Mouse (Mus musculus) midbrain, embryonic 10.5 days (tissue): ENCODE data around the gene Vmn1r39. TPM values are rescaled to one million over a fixed set of nuclear protein-coding genes. Genes with fewer than 3 reads are reported as not detected.
"Not testable (repeated sequence)": the region's sequence is repeated elsewhere in the genome, so short reads cannot be mapped to it uniquely, and the experiment has no call there.

ENCODE experiments used
- DNase-seq: peaks from one replicate; pipeline ENCODE4 v3.0.0-alpha.2; 2017; ENCODE audit warnings: low spot score
- H3K27ac ChIP-seq: fragments of 300-500 bp; sonication (generic); replicated peaks from 2 replicates; pipeline ENCODE4 v1.5.1; 2016; ENCODE audit warnings: mild to moderate bottlenecking
- H3K27me3 ChIP-seq: fragments of 300-500 bp; sonication (generic); 2 replicates; pipeline ENCODE4 v1.6.1; 2016; ENCODE audit warnings: low read depth, mild to moderate bottlenecking; ENCODE audit not compliant: poor library complexity, severe bottlenecking
- H3K36me3 ChIP-seq: fragments of 300-500 bp; sonication (generic); 2 replicates; pipeline ENCODE4 v1.6.1; 2016; ENCODE audit warnings: mild to moderate bottlenecking, moderate library complexity
- H3K4me1 ChIP-seq: fragments of 300-500 bp; sonication (generic); 2 replicates; pipeline ENCODE4 v1.6.1; 2016
- H3K4me3 ChIP-seq: fragments of 300-500 bp; sonication (generic); 2 replicates; pipeline ENCODE4 v1.5.1; 2016; ENCODE audit warnings: mild to moderate bottlenecking, moderate library complexity
- H3K9me3 ChIP-seq: fragments of 300-500 bp; sonication (generic); replicated peaks from 2 replicates; pipeline ENCODE4 v1.6.1; 2016; ENCODE audit warnings: mild to moderate bottlenecking
- whole genome bisulfite sequencing: fragments of 180-500 bp; shearing (Covaris S2); methylation state at CpG from one replicate; pipeline ENCODE4 v1.1.7; 2016; 5-methylcytosine and 5-hydroxymethylcytosine counted together
- polyA plus RNA-seq: library from polyadenylated mRNA; unstranded; fragments of >200 nt; fragmentation: Nextera tagmentation; extraction: Ambion mirVana; gene quantifications from 2 replicates; pipeline ENCODE4 v1.2.1, GENCODE M21; 2016

Gene Vmn1r39
- not detected in 2 replicates for polyA plus RNA-seq

GRCm38 (mm10) chr6:66810509-66810908 is at the start of gene Vmn1r39:
Gene Vmn1r39, minus strand, starts transcription at chr6:66810609.
- H3K4me3 ChIP-seq = no peak within 1 kb of the TSS
- WGBS = 84% methylated on average over 2 of the region's 2 CpGs
- no peaks in the 10 kb centered on the region for H3K36me3 ChIP-seq

GRCm38 (mm10) chr6:66859391-66859790 is 49.0 kb upstream of the Vmn1r39 start:
- Histone ChIP-seq H3K4me3 (no peak overlapping the region), H3K27me3 (no peaks in the 10 kb centered on the region), H3K9me3 (no peaks in the 10 kb centered on the region), H3K36me3 (no peaks in the 10 kb centered on the region), H3K27ac (no peak overlapping the region), H3K4me1 (no peaks in the 10 kb centered on the region)
- no peak for DNase-seq

More at GRCm38 (mm10) chr6:66810509-66810908, at the start of gene Vmn1r39:
- no peak for DNase-seq
- H3K27ac ChIP-seq = no peak within 1 kb of the TSS
- no peaks in the 10 kb centered on the region for H3K27me3 ChIP-seq
- H3K4me1 ChIP-seq = no peaks in the 10 kb centered on the region
- H3K9me3 ChIP-seq = no peaks in the 10 kb centered on the region

- WGBS = 78% methylated on average over 1 of the region's 1 CpGs
- no peaks in the 10 kb centered on the region for H3K36me3 ChIP-seq
Measured at GRCm38 (mm10) chr6:66858356-66858755, 47.9 kb upstream of the Vmn1r39 start.

DNA sequence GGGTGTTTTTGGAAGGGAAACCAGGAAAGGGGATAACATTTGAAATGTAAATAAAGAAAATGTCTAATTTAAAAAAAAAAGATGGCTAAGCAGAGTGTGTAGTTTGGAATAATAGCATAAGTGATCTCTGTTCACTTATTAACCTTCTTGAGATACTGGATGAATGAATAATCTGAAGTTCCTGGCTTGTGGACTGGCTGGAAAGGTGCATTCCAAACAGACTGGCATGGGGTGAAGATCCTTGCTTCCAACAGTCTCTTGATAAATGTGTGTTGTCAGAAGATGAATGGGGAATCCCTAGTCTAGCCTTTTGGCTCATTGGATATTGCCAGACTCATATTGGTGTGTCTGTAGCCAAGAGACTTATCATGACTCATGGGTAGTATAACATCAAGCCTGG is 45.8 kb upstream of the Vmn1r39 start:
- no peaks in the 10 kb centered on the region for H3K4me1 ChIP-seq
- H3K36me3 ChIP-seq = no peaks in the 10 kb centered on the region
- H3K9me3 ChIP-seq = no peaks in the 10 kb centered on the region
- no peak overlapping the region for H3K27ac ChIP-seq
- H3K27me3 ChIP-seq = no peaks in the 10 kb centered on the region
- no peak overlapping the region for H3K4me3 ChIP-seq
- DNase-seq = no peak

More at GRCm38 (mm10) chr6:66858356-66858755, 47.9 kb upstream of the Vmn1r39 start:
- no peaks in the 10 kb centered on the region for H3K9me3 ChIP-seq
- H3K4me3 ChIP-seq = no peak overlapping the region
- no peak for DNase-seq
- no peaks in the 10 kb centered on the region for H3K27me3 ChIP-seq
- no peaks in the 10 kb centered on the region for H3K4me1 ChIP-seq
- no peak overlapping the region for H3K27ac ChIP-seq

GRCm38 (mm10) chr6:66848936-66849335 is 38.5 kb upstream of the Vmn1r39 start:
- 58% methylated on average over 4 of the region's 4 CpGs for WGBS
- Histone ChIP-seq H3K9me3 (no peaks in the 10 kb centered on the region), H3K27me3 (no peaks in the 10 kb centered on the region), H3K36me3 (no peaks in the 10 kb centered on the region), H3K4me3 (no peak overlapping the region), H3K4me1 (no peaks in the 10 kb centered on the region), H3K27ac (no peak overlapping the region)
- no peak for DNase-seq

- WGBS = 6% methylated on average over 1 of the region's 1 CpGs
- not testable (repeated sequence) for H3K27me3 ChIP-seq, DNase-seq, H3K36me3 ChIP-seq, H3K9me3 ChIP-seq, H3K4me1 ChIP-seq, H3K27ac ChIP-seq, H3K4me3 ChIP-seq
Measured at GRCm38 (mm10) chr6:66840631-66841030, 30.2 kb upstream of the Vmn1r39 start.

DNA sequence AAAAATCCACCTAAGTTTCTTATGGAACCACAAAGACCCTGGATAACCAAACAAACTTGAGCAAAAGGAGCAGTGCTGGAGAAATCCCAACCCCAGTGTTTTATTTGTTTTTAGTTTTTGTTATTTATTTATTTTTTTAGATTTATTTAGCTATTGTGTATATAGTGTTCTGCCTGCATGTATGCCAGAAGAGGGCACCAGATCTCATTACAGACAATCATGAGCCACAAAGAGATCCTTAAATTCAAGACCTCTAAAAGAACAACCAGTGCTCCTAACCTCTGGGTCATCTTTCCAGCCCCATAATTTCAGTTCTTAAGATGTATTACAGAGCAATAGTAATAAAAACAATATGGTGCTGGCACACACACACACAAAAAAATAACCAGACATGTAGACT is 26.5 kb upstream of the Vmn1r39 start:
- H3K27me3 ChIP-seq = no peaks in the 10 kb centered on the region

GRCm38 (mm10) chr6:66806311-66806710 is 4.1 kb downstream of the Vmn1r39 start:
- DNase-seq = no peak
- no peak overlapping the region for H3K4me3 ChIP-seq
- H3K36me3 ChIP-seq = no peaks in the 10 kb centered on the region
- H3K27me3 ChIP-seq = no peaks in the 10 kb centered on the region
- WGBS = 67% methylated on average over 1 of the region's 1 CpGs
- H3K27ac ChIP-seq = no peak overlapping the region
- no peaks in the 10 kb centered on the region for H3K4me1 ChIP-seq
- H3K9me3 ChIP-seq = no peaks in the 10 kb centered on the region

More for the DNA sequence above, 26.5 kb upstream of the Vmn1r39 start:
- H3K36me3 ChIP-seq = no peaks in the 10 kb centered on the region
- no peaks in the 10 kb centered on the region for H3K4me1 ChIP-seq
- no peak overlapping the region for H3K4me3 ChIP-seq
- no peak for DNase-seq
- no peak overlapping the region for H3K27ac ChIP-seq
- H3K9me3 ChIP-seq = no peaks in the 10 kb centered on the region

DNA sequence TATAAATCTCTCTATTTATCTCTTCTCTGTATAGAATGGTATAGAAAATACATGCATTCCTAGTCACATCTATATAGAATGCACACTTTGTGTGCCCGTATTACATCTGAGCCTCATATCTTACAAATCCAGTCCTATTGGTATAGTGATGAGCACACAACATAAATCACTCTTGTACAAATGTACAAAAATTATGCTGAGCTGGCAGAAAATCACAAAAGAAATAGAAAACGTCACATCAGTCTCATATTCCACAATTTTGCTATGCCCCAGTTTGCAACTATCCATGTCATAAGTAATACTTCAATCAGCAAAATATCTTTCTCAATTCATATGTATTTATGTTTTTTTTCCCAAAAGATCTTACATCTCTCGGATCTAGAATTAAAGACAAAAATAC is 4.7 kb downstream of the Vmn1r39 start:
- H3K4me1 ChIP-seq = no peaks in the 10 kb centered on the region
- WGBS = 86% methylated on average over 3 of the region's 3 CpGs
- H3K27ac ChIP-seq = no peak overlapping the region
- H3K36me3 ChIP-seq = no peaks in the 10 kb centered on the region
- H3K27me3 ChIP-seq = no peaks in the 10 kb centered on the region
- H3K9me3 ChIP-seq = no peaks in the 10 kb centered on the region
- no peak for DNase-seq
- no peak overlapping the region for H3K4me3 ChIP-seq

- not testable (repeated sequence) for H3K4me3 ChIP-seq, H3K27me3 ChIP-seq, DNase-seq, H3K36me3 ChIP-seq, H3K4me1 ChIP-seq, H3K27ac ChIP-seq, H3K9me3 ChIP-seq
Measured at GRCm38 (mm10) chr6:66782527-66782926, 27.9 kb downstream of the Vmn1r39 start, which contains the start of gene Vmn1r38. Gene Vmn1r38, minus strand, starts transcription at chr6:66782627.

Other genes with a start within 250 kb of the Vmn1r39 start
- gene Vmn1r33, start 192.3 kb downstream of the Vmn1r39 start, polyA plus RNA-seq = not detected in 2 replicates
- not detected in 2 replicates for gene Vmn1r34, start 166.7 kb downstream of the Vmn1r39 start, polyA plus RNA-seq
- gene Vmn1r35, start 124.7 kb downstream of the Vmn1r39 start, polyA plus RNA-seq = not detected in 2 replicates
- not detected in 2 replicates for gene Vmn1r36, start 91.4 kb downstream of the Vmn1r39 start, polyA plus RNA-seq
- gene Vmn1r37, start 81.2 kb downstream of the Vmn1r39 start, polyA plus RNA-seq = not detected in 2 replicates
- gene Vmn1r38, start 28.0 kb downstream of the Vmn1r39 start, polyA plus RNA-seq = not detected in 2 replicates
- gene Gng12, start 85.8 kb upstream of the Vmn1r39 start, polyA plus RNA-seq = 42.8 and 50.3 TPM in 2 replicates
- gene Gadd45a, start 226.8 kb upstream of the Vmn1r39 start, polyA plus RNA-seq = 14.8 and 15.3 TPM in 2 replicates